Mouse (Mus musculus): ENCODE data around the gene Cc2d2b. TPM values are rescaled to one million over a fixed set of nuclear protein-coding genes. Genes with fewer than 3 reads are reported as not detected.

Cc2d2b gene
- total and polyA plus RNA-seq, 2 experiments = 0.09 TPM; not detected in 1

DNA sequence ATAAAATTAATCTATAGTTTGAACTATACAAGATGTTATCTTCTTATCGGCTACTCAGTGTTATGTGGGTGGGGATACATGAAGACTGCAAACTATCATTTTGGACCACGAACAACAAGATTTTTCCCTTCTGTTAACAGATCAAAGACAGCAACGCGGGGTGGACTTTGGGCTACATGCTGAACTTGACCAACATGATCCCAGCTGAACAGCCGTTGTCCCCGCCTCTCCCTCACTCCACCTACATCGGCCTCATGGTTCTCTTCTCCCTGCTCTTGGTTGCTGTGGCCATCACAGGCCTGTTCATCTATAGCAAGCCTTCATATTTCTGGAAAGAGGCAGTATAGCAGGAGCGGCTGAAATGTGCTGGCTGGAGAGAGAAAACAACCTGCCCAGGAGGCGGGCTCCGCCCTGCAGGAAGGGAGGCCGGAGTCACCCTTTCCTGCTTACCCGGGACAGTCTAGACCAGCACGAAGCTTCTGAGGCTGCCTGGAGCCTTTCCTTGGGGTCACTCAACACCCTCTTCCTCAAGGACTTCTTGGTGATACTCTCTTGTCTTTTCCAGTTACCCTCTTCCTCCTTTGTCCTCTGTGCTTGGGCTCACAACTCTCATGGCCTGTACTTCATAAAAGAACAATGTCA is 9.7 kb upstream of the Cc2d2b start:
- no peak overlapping the region for H3K9ac ChIP-seq (ENCODE audit: low read depth, low read length)
- DNase-seq (ENCODE audit: extremely low read depth, low read depth, low spot score) = peak; percentile 72
- TF ChIP-seq POLR2A (IDR thresholded peaks at IDR 0.05; ENCODE audit: extremely low read depth, insufficient read depth, low read length) (no peak), CTCF (IDR thresholded peaks at IDR 0.05; ENCODE audit: low read depth, low read length) (no peak)
- WGBS = 47% methylated on average over 13 of the region's 13 CpGs
- no peak overlapping the region for H3K27ac ChIP-seq (replicated peaks; ENCODE audit: insufficient read depth, low read depth, low read length)
- no peak overlapping the region for H3K4me3 ChIP-seq (ENCODE audit: insufficient read depth, low read depth, low read length)
- no peaks in the 10 kb centered on the region for H3K36me3 ChIP-seq (ENCODE audit: control insufficient read depth, insufficient read depth, low read length)
- no peaks in the 10 kb centered on the region for H3K4me1 ChIP-seq (ENCODE audit: control insufficient read depth, insufficient read depth, low read length)
- no peaks in the 10 kb centered on the region for H3K79me2 ChIP-seq (ENCODE audit: control insufficient read depth, insufficient read depth, low read length)
- H3K27me3 ChIP-seq (ENCODE audit: control insufficient read depth, insufficient read depth, low read length) = no peaks in the 10 kb centered on the region

DNA sequence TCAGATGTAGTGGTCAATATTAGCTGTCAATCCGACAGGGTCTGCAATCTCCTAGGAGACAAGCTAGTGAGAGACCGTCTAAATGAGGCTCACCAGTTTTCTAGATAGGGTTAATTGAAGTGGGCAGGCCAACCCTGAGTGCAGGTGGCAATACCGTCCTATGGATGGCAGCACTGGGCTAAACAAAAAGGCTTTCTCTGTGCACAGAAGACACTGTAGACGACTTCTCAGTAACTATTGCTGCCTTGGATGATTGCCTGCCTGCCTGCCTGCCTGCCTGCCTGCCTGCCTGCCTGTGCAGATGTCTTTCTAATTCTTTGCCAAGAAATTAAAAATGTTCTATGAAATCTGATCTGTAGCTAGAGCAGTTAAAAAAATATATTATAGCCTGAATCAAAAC is 1.9 kb upstream of the Cc2d2b start:
- Histone ChIP-seq H3K79me2 (ENCODE audit: control insufficient read depth, insufficient read depth, low read length) (no peaks in the 10 kb centered on the region), H3K27me3 (ENCODE audit: control insufficient read depth, insufficient read depth, low read length) (no peaks in the 10 kb centered on the region), H3K4me1 (ENCODE audit: control insufficient read depth, insufficient read depth, low read length) (no peaks in the 10 kb centered on the region), H3K4me3 (ENCODE audit: insufficient read depth, low read depth, low read length) (no peak overlapping the region), H3K9ac (ENCODE audit: low read depth, low read length) (no peak overlapping the region), H3K36me3 (ENCODE audit: control insufficient read depth, insufficient read depth, low read length) (no peaks in the 10 kb centered on the region), H3K27ac (replicated peaks; ENCODE audit: insufficient read depth, low read depth, low read length) (no peak overlapping the region)
- TF ChIP-seq CTCF (IDR thresholded peaks at IDR 0.05; ENCODE audit: low read depth, low read length) (no peak), POLR2A (IDR thresholded peaks at IDR 0.05; ENCODE audit: extremely low read depth, insufficient read depth, low read length) (no peak)
- WGBS = 49% methylated on average over 4 of the region's 4 CpGs
- no peak for DNase-seq (ENCODE audit: extremely low read depth, low read depth, low spot score)

DNA sequence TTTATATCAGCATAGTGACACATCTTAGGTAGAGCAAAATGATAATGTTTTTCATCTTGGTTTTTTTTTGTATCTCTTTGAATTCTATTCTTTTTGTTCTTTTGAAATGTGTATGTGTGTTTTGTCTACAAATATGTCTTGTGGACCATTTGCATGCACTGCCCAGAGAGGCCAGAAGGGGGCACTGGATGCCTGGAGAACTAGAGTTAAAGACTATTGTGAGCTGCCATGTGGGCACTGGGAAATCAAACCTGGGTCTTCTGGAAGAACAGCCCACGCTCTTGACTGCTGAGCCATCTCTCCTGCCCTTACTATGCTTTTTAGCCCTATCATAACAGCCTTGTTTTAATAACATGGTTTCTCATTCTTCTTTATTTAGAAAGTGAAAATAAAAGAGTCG is 5.8 kb downstream of the Cc2d2b start:
- no peaks in the 10 kb centered on the region for H3K36me3 ChIP-seq (ENCODE audit: control insufficient read depth, insufficient read depth, low read length)
- H3K9ac ChIP-seq (ENCODE audit: low read depth, low read length) = no peak overlapping the region
- no peaks in the 10 kb centered on the region for H3K27me3 ChIP-seq (ENCODE audit: control insufficient read depth, insufficient read depth, low read length)
- no peak overlapping the region for H3K27ac ChIP-seq (replicated peaks; ENCODE audit: insufficient read depth, low read depth, low read length)
- H3K4me3 ChIP-seq (ENCODE audit: insufficient read depth, low read depth, low read length) = no peak overlapping the region
- H3K4me1 ChIP-seq (ENCODE audit: control insufficient read depth, insufficient read depth, low read length) = no peaks in the 10 kb centered on the region
- no peak for TF ChIP-seq POLR2A (IDR thresholded peaks at IDR 0.05; ENCODE audit: extremely low read depth, insufficient read depth, low read length)
- TF ChIP-seq CTCF (IDR thresholded peaks at IDR 0.05; ENCODE audit: low read depth, low read length) = peak; percentile 75
- 92% methylated on average over 2 of the region's 2 CpGs for WGBS
- H3K79me2 ChIP-seq (ENCODE audit: control insufficient read depth, insufficient read depth, low read length) = no peaks in the 10 kb centered on the region
- DNase-seq (ENCODE audit: extremely low read depth, low read depth, low spot score) = peak; percentile 21

DNA sequence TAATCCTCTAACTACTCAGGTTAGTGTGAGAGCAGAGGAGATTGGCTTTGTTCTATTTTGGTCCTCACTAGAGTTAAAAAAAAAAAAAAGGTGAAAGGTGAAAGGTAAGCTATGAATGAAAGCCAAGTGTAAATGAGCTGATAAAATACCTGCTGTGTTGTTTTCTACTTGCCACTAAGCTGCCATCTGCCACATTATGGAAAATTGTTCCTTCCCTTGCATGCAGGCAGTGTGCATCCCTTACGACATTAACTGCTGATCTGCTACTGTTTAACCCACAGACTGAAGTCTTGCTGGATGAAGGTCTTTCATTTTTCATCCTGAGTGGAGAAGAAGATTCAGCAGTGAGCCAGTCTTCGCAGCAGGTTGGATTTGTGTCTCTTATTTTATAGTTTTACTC is 11.5 kb downstream of the Cc2d2b start:
- WGBS = 76% methylated on average over 2 of the region's 2 CpGs
- Histone ChIP-seq H3K27me3 (ENCODE audit: control insufficient read depth, insufficient read depth, low read length) (no peaks in the 10 kb centered on the region), H3K9ac (ENCODE audit: low read depth, low read length) (no peak overlapping the region), H3K4me1 (ENCODE audit: control insufficient read depth, insufficient read depth, low read length) (no peaks in the 10 kb centered on the region), H3K4me3 (ENCODE audit: insufficient read depth, low read depth, low read length) (no peak overlapping the region), H3K36me3 (ENCODE audit: control insufficient read depth, insufficient read depth, low read length) (no peaks in the 10 kb centered on the region), H3K79me2 (ENCODE audit: control insufficient read depth, insufficient read depth, low read length) (no peaks in the 10 kb centered on the region), H3K27ac (replicated peaks; ENCODE audit: insufficient read depth, low read depth, low read length) (no peak overlapping the region)
- TF ChIP-seq POLR2A (IDR thresholded peaks at IDR 0.05; ENCODE audit: extremely low read depth, insufficient read depth, low read length) = no peak
- no peak for TF ChIP-seq CTCF (IDR thresholded peaks at IDR 0.05; ENCODE audit: low read depth, low read length)
- no peak for DNase-seq (ENCODE audit: extremely low read depth, low read depth, low spot score)

DNA sequence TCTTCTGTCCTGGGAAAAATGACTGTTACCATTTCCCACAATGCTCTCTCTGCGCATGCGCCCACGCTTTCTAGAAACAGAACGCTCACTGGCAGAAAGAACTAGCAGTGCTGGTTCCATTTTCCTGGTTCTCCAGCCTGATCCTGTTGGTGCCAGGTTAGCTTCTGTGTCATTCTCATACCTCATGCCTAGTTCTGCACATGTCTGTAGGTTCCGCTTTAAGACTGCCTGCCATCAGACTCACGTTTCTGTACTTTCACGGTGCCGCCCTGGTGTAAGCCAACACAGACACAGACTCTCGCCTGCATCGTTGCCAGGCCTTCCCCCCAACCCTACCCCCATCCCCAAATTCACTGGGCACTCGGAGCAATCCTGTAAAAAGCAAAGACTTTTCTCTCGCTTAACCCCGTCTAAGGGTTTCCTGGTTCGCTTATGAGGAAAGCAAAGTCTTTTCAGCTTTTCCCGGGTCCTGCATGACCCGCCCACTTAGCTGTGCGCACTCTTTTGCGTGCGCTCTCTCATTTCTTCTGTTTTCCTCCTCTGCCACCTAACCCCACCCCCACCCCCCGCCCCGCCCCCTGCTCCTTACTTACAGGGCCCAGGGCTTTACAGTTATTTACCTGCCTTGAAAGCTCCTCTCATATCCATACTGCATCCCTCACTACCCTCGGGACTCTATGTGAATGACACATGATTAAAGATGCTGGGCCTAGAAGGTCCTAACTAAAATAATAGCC is 13.6 kb downstream of the Cc2d2b start:
- DNase-seq (ENCODE audit: extremely low read depth, low read depth, low spot score) = peak; percentile 12
- no peaks in the 10 kb centered on the region for H3K4me1 ChIP-seq (ENCODE audit: control insufficient read depth, insufficient read depth, low read length)
- no peaks in the 10 kb centered on the region for H3K79me2 ChIP-seq (ENCODE audit: control insufficient read depth, insufficient read depth, low read length)
- WGBS = 34% methylated on average over 22 of the region's 22 CpGs
- H3K27ac ChIP-seq (replicated peaks; ENCODE audit: insufficient read depth, low read depth, low read length) = no peak overlapping the region
- H3K36me3 ChIP-seq (ENCODE audit: control insufficient read depth, insufficient read depth, low read length) = no peaks in the 10 kb centered on the region
- TF ChIP-seq CTCF (IDR thresholded peaks at IDR 0.05; ENCODE audit: low read depth, low read length) = no peak
- H3K9ac ChIP-seq (ENCODE audit: low read depth, low read length) = 0 out of 2 replicates have a peak overlapping the region, but pooled peaks have one; percentile 18
- H3K27me3 ChIP-seq (ENCODE audit: control insufficient read depth, insufficient read depth, low read length) = no peaks in the 10 kb centered on the region
- peak overlapping the region; percentile 8 for H3K4me3 ChIP-seq (ENCODE audit: insufficient read depth, low read depth, low read length)

DNA sequence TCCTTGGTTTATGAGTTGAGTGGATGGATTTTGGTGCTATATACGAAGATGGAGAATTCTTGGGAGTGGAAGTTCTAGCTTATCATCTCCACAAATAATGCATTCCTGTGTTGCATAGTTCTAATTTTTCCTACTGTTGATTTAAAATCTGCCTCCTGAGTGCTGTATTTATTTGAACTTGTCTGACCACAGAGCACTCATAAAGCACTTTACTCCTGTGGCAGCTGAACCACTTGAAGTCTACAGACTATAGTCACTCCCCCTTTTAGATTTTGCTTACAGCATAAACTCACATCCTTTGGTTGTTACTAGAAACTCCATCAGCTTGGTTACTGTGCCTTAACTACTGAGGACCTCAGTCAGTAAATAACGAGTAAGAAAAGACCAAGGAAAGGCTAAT is 18.6 kb downstream of the Cc2d2b start:
- WGBS = 90% methylated on average over 2 of the region's 2 CpGs
- no peak for TF ChIP-seq POLR2A (IDR thresholded peaks at IDR 0.05; ENCODE audit: extremely low read depth, insufficient read depth, low read length)
- no peak for TF ChIP-seq CTCF (IDR thresholded peaks at IDR 0.05; ENCODE audit: low read depth, low read length)
- H3K4me1 ChIP-seq (ENCODE audit: control insufficient read depth, insufficient read depth, low read length) = no peaks in the 10 kb centered on the region
- H3K36me3 ChIP-seq (ENCODE audit: control insufficient read depth, insufficient read depth, low read length) = no peaks in the 10 kb centered on the region
- no peaks in the 10 kb centered on the region for H3K79me2 ChIP-seq (ENCODE audit: control insufficient read depth, insufficient read depth, low read length)
- H3K27me3 ChIP-seq (ENCODE audit: control insufficient read depth, insufficient read depth, low read length) = no peaks in the 10 kb centered on the region
- no peak for DNase-seq (ENCODE audit: extremely low read depth, low read depth, low spot score)
- H3K9ac ChIP-seq (ENCODE audit: low read depth, low read length) = no peak overlapping the region
- no peak overlapping the region for H3K4me3 ChIP-seq (ENCODE audit: insufficient read depth, low read depth, low read length)
- H3K27ac ChIP-seq (replicated peaks; ENCODE audit: insufficient read depth, low read depth, low read length) = no peak overlapping the region
